Mouse (Mus musculus) embryonic facial prominence, embryonic 14.5 days (tissue): ENCODE results near the gene Pigb. TPM values are rescaled to one million over a fixed set of nuclear protein-coding genes. Genes with fewer than 3 reads are reported as not detected.

ENCODE experiments used
- ATAC-seq: fragments of 200-750 bp; cut with Nextera tagmentation; 2 replicates; pipeline ENCODE4 v1.8.0; 2017; ENCODE audit warnings: low read depth, moderate number of reproducible peaks, moderate TSS enrichment
- DNase-seq: peaks from one replicate; pipeline ENCODE4 v3.0.0-alpha.2; 2015; ENCODE audit warnings: low spot score
- H3K27ac ChIP-seq: fragments of 300-500 bp; sonication (generic); replicated peaks from 2 replicates; pipeline ENCODE4 v1.5.1; 2014; ENCODE audit warnings: low read depth, mild to moderate bottlenecking, low read length, moderate library complexity
- H3K27me3 ChIP-seq: fragments of 300-500 bp; sonication (generic); replicated peaks from 2 replicates; pipeline ENCODE4 v1.6.1; 2014; ENCODE audit warnings: low read length; ENCODE audit not compliant: control insufficient read depth, insufficient read depth
- H3K36me3 ChIP-seq: fragments of 300-500 bp; sonication (generic); 2 replicates; pipeline ENCODE4 v1.6.1; 2014; ENCODE audit warnings: low read length, mixed read lengths; ENCODE audit not compliant: control insufficient read depth, insufficient read depth
- H3K4me1 ChIP-seq: fragments of 300-500 bp; sonication (generic); 2 replicates; pipeline ENCODE4 v1.6.1; 2014; ENCODE audit warnings: antibody characterized with exemption, low read length; ENCODE audit not compliant: control insufficient read depth, insufficient read depth
- H3K4me2 ChIP-seq: fragments of 300-500 bp; sonication (generic); 2 replicates; pipeline ENCODE4 v1.6.1; 2014; ENCODE audit warnings: low read depth, mild to moderate bottlenecking, low read length, moderate library complexity, mixed read lengths
- H3K4me3 ChIP-seq: fragments of 300-500 bp; sonication (generic); 2 replicates; pipeline ENCODE4 v1.5.1; 2014; ENCODE audit warnings: low read depth, mild to moderate bottlenecking, low read length
- H3K9ac ChIP-seq: fragments of 300-500 bp; sonication (generic); 2 replicates; pipeline ENCODE4 v1.6.1; 2014; ENCODE audit warnings: low read depth, mild to moderate bottlenecking, low read length, moderate library complexity, mixed read lengths
- H3K9me3 ChIP-seq: fragments of 300-500 bp; sonication (generic); 2 replicates; pipeline ENCODE4 v1.6.1; 2016; ENCODE audit warnings: low read length; ENCODE audit not compliant: control insufficient read depth
- WGBS: fragments of 180-500 bp; shearing (Covaris S2); extraction: QIAGEN DNeasy Blood & Tissue Kit; methylation state at CpG from one replicate; pipeline ENCODE4 v1.1.7; 2014; 5-methylcytosine and 5-hydroxymethylcytosine counted together
- polyA plus RNA-seq: library from polyadenylated mRNA; unstranded; fragments of >200 nt; fragmentation: Nextera tagmentation; extraction: Ambion mirVana; gene quantifications from 2 replicates; pipeline ENCODE4 v1.2.1, GENCODE M21; 2014

Pigb gene
- polyA plus RNA-seq, 1 experiment from 2014 or later: 11.5 TPM

GRCm38 (mm10) chr9:73059224-73059623 is 19.0 kb upstream of the Pigb start:
- DNase-seq: no peak
- Histone ChIP-seq H3K4me1 (peaks cover 8% of the 10 kb centered on the region), H3K9me3 (no peaks in the 10 kb centered on the region), H3K4me2 (no peak overlapping the region), H3K27me3 (no peaks in the 10 kb centered on the region), H3K4me3 (no peak overlapping the region), H3K27ac (no peak overlapping the region), H3K36me3 (no peaks in the 10 kb centered on the region), H3K9ac (no peak overlapping the region)
- WGBS: 91% methylated on average over 4 of the region's 4 CpGs
- ATAC-seq: no peak

- no peaks in the 10 kb centered on the region for H3K4me1 ChIP-seq
- H3K27me3 ChIP-seq: no peaks in the 10 kb centered on the region
- ATAC-seq: no peak
- H3K27ac ChIP-seq: no peak overlapping the region
- no peaks in the 10 kb centered on the region for H3K9me3 ChIP-seq
- WGBS: 59% methylated on average over 10 of the region's 10 CpGs
- H3K4me3 ChIP-seq: no peak overlapping the region
- DNase-seq: no peak
- no peak overlapping the region for H3K9ac ChIP-seq
- no peak overlapping the region for H3K4me2 ChIP-seq
- H3K36me3 ChIP-seq: no peaks in the 10 kb centered on the region
Observed at GRCm38 (mm10) chr9:73055441-73055911, 15.3 kb upstream of the Pigb start.

GRCm38 (mm10) chr9:73050606-73051005 is 10.4 kb upstream of the Pigb start:
- Histone ChIP-seq H3K4me1 (peaks cover 4% of the 10 kb centered on the region; the same call in 1 of the 2 replicates), H3K4me2 (no peak overlapping the region), H3K9ac (no peak overlapping the region), H3K27ac (no peak overlapping the region), H3K4me3 (no peak overlapping the region), H3K36me3 (no peaks in the 10 kb centered on the region), H3K27me3 (no peaks in the 10 kb centered on the region), H3K9me3 (no peaks in the 10 kb centered on the region)
- DNase-seq: peak; percentile 24
- WGBS: 55% methylated on average over 8 of the region's 8 CpGs
- ATAC-seq: no peak

GRCm38 (mm10) chr9:73049833-73050232 is 9.7 kb upstream of the Pigb start:
- 64% methylated on average over 5 of the region's 5 CpGs for WGBS
- Histone ChIP-seq H3K27me3 (no peaks in the 10 kb centered on the region), H3K27ac (no peak overlapping the region), H3K4me1 (peaks cover 9% of the 10 kb centered on the region; the same call in 1 of the 2 replicates), H3K4me2 (no peak overlapping the region), H3K9ac (no peak overlapping the region), H3K9me3 (no peaks in the 10 kb centered on the region), H3K36me3 (no peaks in the 10 kb centered on the region), H3K4me3 (no peak overlapping the region)
- ATAC-seq (no peak), DNase-seq (no peak)

- DNase-seq: peak; percentile 53
- no peak overlapping the region for H3K27ac ChIP-seq
Observed at GRCm38 (mm10) chr9:73048927-73049326, 8.7 kb upstream of the Pigb start.

GRCm38 (mm10) chr9:73047906-73048305 is 7.7 kb upstream of the Pigb start:
- Histone ChIP-seq H3K4me3 (no peak overlapping the region), H3K4me1 (peaks cover 9% of the 10 kb centered on the region; the same call in 1 of the 2 replicates), H3K4me2 (no peak overlapping the region), H3K9ac (no peak overlapping the region), H3K27me3 (no peaks in the 10 kb centered on the region), H3K27ac (no peak overlapping the region), H3K36me3 (no peaks in the 10 kb centered on the region), H3K9me3 (no peaks in the 10 kb centered on the region)
- ATAC-seq (no peak), DNase-seq (no peak)
- 87% methylated on average over 2 of the region's 2 CpGs for WGBS

More at GRCm38 (mm10) chr9:73048927-73049326, 8.7 kb upstream of the Pigb start:
- no peak overlapping the region for H3K4me3 ChIP-seq
- ATAC-seq: no peak
- peaks cover 9% of the 10 kb centered on the region; the same call in 1 of the 2 replicates for H3K4me1 ChIP-seq
- no peaks in the 10 kb centered on the region for H3K9me3 ChIP-seq
- no peaks in the 10 kb centered on the region for H3K36me3 ChIP-seq
- no peak overlapping the region for H3K4me2 ChIP-seq
- H3K27me3 ChIP-seq: no peaks in the 10 kb centered on the region
- H3K9ac ChIP-seq: no peak overlapping the region
- 4% methylated on average over 4 of the region's 4 CpGs for WGBS

GRCm38 (mm10) chr9:73045711-73046110 is 5.5 kb upstream of the Pigb start:
- H3K4me1 ChIP-seq: peaks cover 9% of the 10 kb centered on the region; the same call in 1 of the 2 replicates
- 69% methylated on average over 10 of the region's 10 CpGs for WGBS
- H3K36me3 ChIP-seq: no peaks in the 10 kb centered on the region
- H3K27ac ChIP-seq: no peak overlapping the region
- no peaks in the 10 kb centered on the region for H3K9me3 ChIP-seq
- DNase-seq: no peak
- H3K4me3 ChIP-seq: peak overlapping the region; percentile 52
- no peak for ATAC-seq
- peak overlapping the region; percentile 98 for H3K4me2 ChIP-seq
- no peaks in the 10 kb centered on the region for H3K27me3 ChIP-seq
- peak overlapping the region; percentile 70 for H3K9ac ChIP-seq

GRCm38 (mm10) chr9:73045204-73045603 is 5.0 kb upstream of the Pigb start:
- H3K4me3 ChIP-seq: peak overlapping the region; percentile 52
- DNase-seq: peak; percentile 22
- H3K36me3 ChIP-seq: no peaks in the 10 kb centered on the region
- H3K4me1 ChIP-seq: peaks cover 14% of the 10 kb centered on the region
- no peaks in the 10 kb centered on the region for H3K9me3 ChIP-seq
- H3K4me2 ChIP-seq: peak overlapping the region; percentile 98
- H3K27ac ChIP-seq: no peak overlapping the region
- H3K27me3 ChIP-seq: no peaks in the 10 kb centered on the region
- WGBS: 11% methylated on average over 7 of the region's 7 CpGs
- no peak for ATAC-seq
- H3K9ac ChIP-seq: peak overlapping the region; percentile 70
